Mouse (Mus musculus): ENCODE results near the gene Fbp1. TPM values are rescaled to one million over a fixed set of nuclear protein-coding genes. Genes with fewer than 3 reads are reported as not detected.

Gene Fbp1
- polyA plus RNA-seq, 1 experiment from 2014 or later: not detected

DNA sequence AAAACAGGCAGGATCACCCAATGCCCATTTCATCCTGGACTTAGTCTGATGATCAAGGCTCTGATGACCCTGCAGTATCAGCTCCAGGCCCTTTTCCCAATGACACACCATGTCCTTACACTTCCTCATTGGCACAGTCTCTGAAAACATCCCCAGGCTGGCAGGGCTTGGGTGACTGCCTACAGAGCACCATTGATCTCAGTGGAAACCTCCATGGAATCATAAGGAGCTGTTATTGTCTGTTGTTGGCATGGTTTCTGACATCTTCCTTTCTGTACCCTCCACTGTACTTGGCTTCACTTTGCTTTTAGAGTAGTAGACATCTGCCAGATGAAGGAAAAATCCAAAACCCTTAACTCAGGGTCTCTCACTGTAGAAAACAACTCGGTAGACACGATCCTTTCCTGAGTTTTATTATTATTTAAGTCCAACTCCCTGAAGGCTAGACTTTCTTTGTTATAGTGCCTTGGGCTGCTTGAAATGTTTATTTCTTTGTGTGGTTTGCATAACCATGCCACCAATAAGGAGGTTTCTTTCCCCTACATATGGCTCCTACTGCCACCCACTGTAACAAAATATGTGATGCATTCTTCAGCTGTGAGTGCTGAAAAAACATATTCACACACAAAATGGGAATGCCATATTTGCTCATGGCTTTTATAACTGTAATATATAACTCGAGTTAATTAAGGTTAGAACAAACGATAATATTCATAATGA is 10.0 kb upstream of the Fbp1 start:
- H3K4me3 ChIP-seq (ENCODE audit: low read depth, low read length): no peak overlapping the region
- WGBS: 90% methylated on average over 4 of the region's 4 CpGs
- H3K4me1 ChIP-seq (replicated peaks; ENCODE audit: control insufficient read depth, insufficient read depth, low read length): no peaks in the 10 kb centered on the region
- H3K27ac ChIP-seq (ENCODE audit: low read depth, low read length): no peak overlapping the region
- no peaks in the 10 kb centered on the region for H3K36me3 ChIP-seq (ENCODE audit: control insufficient read depth, insufficient read depth, low read length)
- no peak overlapping the region for H3K4me2 ChIP-seq (replicated peaks; ENCODE audit: low read depth, low read length)
- ATAC-seq (ENCODE audit: low FRiP score) (no peak), DNase-seq (ENCODE audit: low spot score) (no peak)
- H3K9ac ChIP-seq (ENCODE audit: low read depth, low read length): no peak overlapping the region
- no peaks in the 10 kb centered on the region for H3K27me3 ChIP-seq (ENCODE audit: control insufficient read depth, insufficient read depth, low read length)
- H3K9me3 ChIP-seq (ENCODE audit: control insufficient read depth, low read length): no peaks in the 10 kb centered on the region

DNA sequence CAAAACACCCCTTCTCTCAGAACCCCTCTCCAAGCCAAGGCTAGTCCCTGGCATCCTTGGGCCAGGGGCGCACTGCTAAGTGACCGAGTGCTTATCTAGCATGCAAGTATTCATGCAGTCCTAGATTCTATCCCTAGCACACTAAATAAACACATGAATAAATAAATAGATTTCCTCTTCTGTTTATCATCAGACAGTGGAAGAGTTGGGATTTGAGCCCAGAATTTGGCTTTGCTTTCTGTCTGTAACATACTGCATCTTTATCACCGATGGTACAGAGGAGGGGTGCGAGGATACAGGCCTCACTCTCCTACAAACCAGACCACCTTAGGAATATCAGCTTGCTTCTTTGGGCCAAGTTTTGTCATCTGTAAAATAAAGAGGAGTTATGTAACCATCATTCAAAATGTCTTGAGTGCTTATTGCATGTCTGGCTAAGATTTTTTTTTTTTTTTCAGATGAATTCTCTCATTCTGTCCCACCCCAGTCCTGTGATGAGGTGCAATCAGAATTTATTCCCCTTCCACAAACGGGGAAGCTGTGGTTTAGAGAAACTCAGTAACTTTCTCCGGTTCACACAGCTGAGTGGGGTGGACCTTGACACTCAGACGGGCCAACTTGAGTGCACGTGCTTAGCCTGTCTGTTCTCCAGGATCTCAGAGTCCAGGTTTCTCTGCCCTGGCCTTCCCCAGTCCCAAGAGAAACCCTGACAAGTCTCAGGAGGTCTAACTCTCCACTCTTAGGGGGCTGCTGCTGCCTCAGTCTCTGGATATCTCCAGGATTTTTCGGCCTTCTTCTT is 5.2 kb upstream of the Fbp1 start:
- 83% methylated on average over 9 of the region's 9 CpGs for WGBS
- Histone ChIP-seq H3K4me2 (replicated peaks; ENCODE audit: low read depth, low read length) (no peak overlapping the region), H3K4me1 (replicated peaks; ENCODE audit: control insufficient read depth, insufficient read depth, low read length) (no peaks in the 10 kb centered on the region), H3K27ac (ENCODE audit: low read depth, low read length) (no peak overlapping the region), H3K36me3 (ENCODE audit: control insufficient read depth, insufficient read depth, low read length) (no peaks in the 10 kb centered on the region), H3K27me3 (ENCODE audit: control insufficient read depth, insufficient read depth, low read length) (no peaks in the 10 kb centered on the region; the same call in 1 of the 2 replicates), H3K4me3 (ENCODE audit: low read depth, low read length) (no peak overlapping the region), H3K9me3 (ENCODE audit: control insufficient read depth, low read length) (no peaks in the 10 kb centered on the region), H3K9ac (ENCODE audit: low read depth, low read length) (no peak overlapping the region)
- no peak for DNase-seq (ENCODE audit: low spot score)
- no peak for ATAC-seq (ENCODE audit: low FRiP score)

DNA sequence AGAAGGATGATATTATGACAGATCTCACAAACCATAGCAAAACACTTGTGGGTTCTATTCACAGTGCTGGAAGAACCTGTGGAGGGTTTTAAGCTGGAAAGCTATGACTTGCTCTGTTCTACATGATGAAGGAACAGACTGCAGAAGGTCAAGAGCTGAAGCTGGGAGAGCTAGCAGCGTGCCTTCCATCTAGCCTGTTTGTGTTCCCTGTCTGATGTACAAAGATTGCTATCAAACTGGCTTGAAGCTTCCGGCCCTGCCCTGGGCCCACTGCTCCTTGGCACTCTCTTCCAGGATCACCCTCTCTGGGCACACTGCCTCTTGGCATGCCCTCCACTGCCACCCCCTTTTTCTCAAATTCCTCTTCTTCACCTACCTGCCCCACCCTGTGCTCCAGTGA is 1.2 kb upstream of the Fbp1 start:
- Histone ChIP-seq H3K27me3 (ENCODE audit: control insufficient read depth, insufficient read depth, low read length) (peaks cover 12% of the 10 kb centered on the region), H3K4me1 (replicated peaks; ENCODE audit: control insufficient read depth, insufficient read depth, low read length) (no peaks in the 10 kb centered on the region), H3K4me2 (replicated peaks; ENCODE audit: low read depth, low read length) (no peak overlapping the region), H3K9ac (ENCODE audit: low read depth, low read length) (no peak overlapping the region), H3K4me3 (ENCODE audit: low read depth, low read length) (no peak overlapping the region), H3K27ac (ENCODE audit: low read depth, low read length) (no peak overlapping the region), H3K9me3 (ENCODE audit: control insufficient read depth, low read length) (no peaks in the 10 kb centered on the region), H3K36me3 (ENCODE audit: control insufficient read depth, insufficient read depth, low read length) (no peaks in the 10 kb centered on the region)
- WGBS: 81% methylated on average over 2 of the region's 2 CpGs
- DNase-seq (ENCODE audit: low spot score): no peak
- ATAC-seq (ENCODE audit: low FRiP score): no peak

DNA sequence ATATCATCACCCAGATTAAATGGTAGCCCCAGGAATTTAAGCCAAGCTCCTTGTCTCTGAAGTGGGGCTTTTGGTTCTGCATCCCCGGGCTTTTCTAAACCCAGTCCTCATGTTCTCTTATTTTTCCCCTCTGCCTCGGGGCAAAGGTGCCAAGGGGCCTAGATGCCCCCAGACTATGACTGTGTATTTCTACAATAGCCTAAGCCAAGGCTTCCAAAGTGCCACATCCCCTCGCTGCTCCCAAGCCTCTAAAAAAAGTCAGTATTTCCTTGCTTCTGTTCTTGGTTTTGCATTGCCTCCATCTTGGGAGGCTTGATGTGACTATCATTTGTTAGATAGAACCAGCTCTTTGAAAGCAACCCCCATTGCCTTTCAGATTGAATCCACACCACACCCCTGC is 3.5 kb downstream of the Fbp1 start:
- no peak overlapping the region for H3K9ac ChIP-seq (ENCODE audit: low read depth, low read length)
- H3K4me1 ChIP-seq (replicated peaks; ENCODE audit: control insufficient read depth, insufficient read depth, low read length): 0 out of 2 replicates have a peak, but pooled peaks cover 2% of the 10 kb centered on the region
- H3K9me3 ChIP-seq (ENCODE audit: control insufficient read depth, low read length): no peaks in the 10 kb centered on the region
- WGBS: 88% methylated on average over 3 of the region's 3 CpGs
- no peak overlapping the region for H3K27ac ChIP-seq (ENCODE audit: low read depth, low read length)
- no peak overlapping the region for H3K4me2 ChIP-seq (replicated peaks; ENCODE audit: low read depth, low read length)
- H3K4me3 ChIP-seq (ENCODE audit: low read depth, low read length): no peak overlapping the region
- no peaks in the 10 kb centered on the region for H3K36me3 ChIP-seq (ENCODE audit: control insufficient read depth, insufficient read depth, low read length)
- peaks cover 12% of the 10 kb centered on the region for H3K27me3 ChIP-seq (ENCODE audit: control insufficient read depth, insufficient read depth, low read length)
- ATAC-seq (ENCODE audit: low FRiP score) (no peak), DNase-seq (ENCODE audit: low spot score) (no peak)

DNA sequence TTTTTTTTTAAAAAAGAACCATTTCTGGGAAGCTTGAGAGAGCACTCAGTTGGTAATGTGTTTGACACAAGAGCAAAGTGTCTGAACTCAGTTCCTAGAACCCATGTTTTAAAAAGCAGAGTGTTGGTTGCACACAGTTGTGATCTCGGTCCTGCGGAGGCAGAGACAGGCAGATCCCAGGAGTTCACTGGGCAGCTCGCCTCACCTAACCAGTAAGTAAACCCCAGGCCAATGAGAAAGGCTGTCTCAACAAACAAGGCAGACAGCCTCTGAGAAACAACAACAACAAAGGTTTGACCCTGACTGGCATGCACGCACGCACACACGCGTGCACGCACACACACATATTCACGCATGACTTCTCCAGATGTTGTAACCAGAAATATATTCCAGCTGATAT is 4.2 kb downstream of the Fbp1 start:
- no peaks in the 10 kb centered on the region for H3K9me3 ChIP-seq (ENCODE audit: control insufficient read depth, low read length)
- H3K9ac ChIP-seq (ENCODE audit: low read depth, low read length): no peak overlapping the region
- peaks cover 12% of the 10 kb centered on the region for H3K27me3 ChIP-seq (ENCODE audit: control insufficient read depth, insufficient read depth, low read length)
- H3K27ac ChIP-seq (ENCODE audit: low read depth, low read length): no peak overlapping the region
- ATAC-seq (ENCODE audit: low FRiP score): no peak
- no peak overlapping the region for H3K4me2 ChIP-seq (replicated peaks; ENCODE audit: low read depth, low read length)
- 93% methylated on average over 9 of the region's 9 CpGs for WGBS
- H3K36me3 ChIP-seq (ENCODE audit: control insufficient read depth, insufficient read depth, low read length): no peaks in the 10 kb centered on the region
- H3K4me3 ChIP-seq (ENCODE audit: low read depth, low read length): no peak overlapping the region
- DNase-seq (ENCODE audit: low spot score): no peak
- H3K4me1 ChIP-seq (replicated peaks; ENCODE audit: control insufficient read depth, insufficient read depth, low read length): 0 out of 2 replicates have a peak, but pooled peaks cover 2% of the 10 kb centered on the region

DNA sequence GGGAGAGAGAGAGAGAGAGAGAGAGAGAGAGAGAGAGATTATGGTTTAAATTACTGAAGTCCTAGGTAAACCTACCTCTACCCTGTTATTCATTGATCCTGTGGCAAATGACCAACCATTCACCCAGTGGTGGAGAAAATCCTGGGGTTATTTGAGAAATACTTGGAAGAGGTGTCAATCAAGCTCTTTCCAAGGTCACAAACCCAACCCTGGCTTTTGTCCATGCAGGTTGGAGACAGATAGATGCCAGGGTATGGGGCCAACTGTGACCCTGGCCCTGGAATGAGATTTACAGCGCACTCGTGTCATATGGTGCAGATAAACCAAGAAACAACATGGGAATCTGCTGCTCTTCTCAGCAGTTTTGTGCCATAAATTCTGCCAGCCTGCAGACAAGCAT is 4.6 kb downstream of the Fbp1 start:
- no peak for ATAC-seq (ENCODE audit: low FRiP score)
- Histone ChIP-seq H3K4me2 (replicated peaks; ENCODE audit: low read depth, low read length) (no peak overlapping the region), H3K9ac (ENCODE audit: low read depth, low read length) (no peak overlapping the region), H3K9me3 (ENCODE audit: control insufficient read depth, low read length) (no peaks in the 10 kb centered on the region), H3K4me1 (replicated peaks; ENCODE audit: control insufficient read depth, insufficient read depth, low read length) (0 out of 2 replicates have a peak, but pooled peaks cover 2% of the 10 kb centered on the region), H3K27ac (ENCODE audit: low read depth, low read length) (no peak overlapping the region), H3K4me3 (ENCODE audit: low read depth, low read length) (no peak overlapping the region), H3K27me3 (ENCODE audit: control insufficient read depth, insufficient read depth, low read length) (peaks cover 12% of the 10 kb centered on the region), H3K36me3 (ENCODE audit: control insufficient read depth, insufficient read depth, low read length) (no peaks in the 10 kb centered on the region)
- 90% methylated on average over 2 of the region's 2 CpGs for WGBS
- no peak for DNase-seq (ENCODE audit: low spot score)

DNA sequence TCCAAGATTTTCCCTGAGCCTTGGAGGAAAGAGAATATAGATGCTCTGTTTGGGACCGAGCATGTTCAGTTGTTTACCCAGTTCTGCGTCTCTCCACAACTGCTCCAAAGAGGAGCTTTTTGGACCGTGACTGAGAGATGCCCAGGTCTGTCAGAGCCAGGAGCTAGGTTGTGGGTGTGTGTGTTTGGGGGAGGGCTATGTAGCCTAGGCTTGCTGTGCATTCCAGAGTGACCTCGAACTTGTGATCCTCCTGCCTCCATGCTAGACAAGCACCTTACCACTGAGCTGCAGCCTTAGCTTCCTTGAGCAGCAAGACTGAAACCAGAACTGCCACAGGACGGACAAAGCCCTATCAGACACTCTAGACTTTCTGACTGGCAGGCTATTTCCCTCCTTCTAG is 5.2 kb downstream of the Fbp1 start:
- H3K9ac ChIP-seq (ENCODE audit: low read depth, low read length): no peak overlapping the region
- H3K4me1 ChIP-seq (replicated peaks; ENCODE audit: control insufficient read depth, insufficient read depth, low read length): 0 out of 2 replicates have a peak, but pooled peaks cover 2% of the 10 kb centered on the region
- no peak overlapping the region for H3K4me2 ChIP-seq (replicated peaks; ENCODE audit: low read depth, low read length)
- peaks cover 9% of the 10 kb centered on the region for H3K27me3 ChIP-seq (ENCODE audit: control insufficient read depth, insufficient read depth, low read length)
- H3K27ac ChIP-seq (ENCODE audit: low read depth, low read length): no peak overlapping the region
- H3K4me3 ChIP-seq (ENCODE audit: low read depth, low read length): no peak overlapping the region
- no peaks in the 10 kb centered on the region for H3K36me3 ChIP-seq (ENCODE audit: control insufficient read depth, insufficient read depth, low read length)
- ATAC-seq (ENCODE audit: low FRiP score) (no peak), DNase-seq (ENCODE audit: low spot score) (no peak)
- H3K9me3 ChIP-seq (ENCODE audit: control insufficient read depth, low read length): no peaks in the 10 kb centered on the region
- 83% methylated on average over 5 of the region's 5 CpGs for WGBS

DNA sequence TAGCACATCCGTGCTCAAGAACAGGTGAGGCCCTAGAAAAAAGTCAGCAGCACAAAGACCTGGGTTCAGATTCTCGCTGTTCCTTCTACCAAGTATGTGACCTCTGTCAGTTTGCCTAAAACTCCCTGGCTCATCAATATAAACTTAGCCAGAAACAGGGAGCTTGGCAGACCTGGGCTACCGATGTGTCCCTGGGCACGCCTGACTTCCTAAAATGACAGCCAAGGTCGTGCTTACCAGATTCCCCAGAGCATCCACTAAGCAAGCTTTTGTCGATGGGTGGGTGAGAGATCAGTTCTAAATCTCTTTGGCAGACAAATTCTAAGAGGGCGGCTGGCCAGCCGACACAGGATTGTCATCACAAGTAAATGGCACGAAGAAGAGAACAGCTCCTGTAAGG is 6.7 kb downstream of the Fbp1 start:
- no peak overlapping the region for H3K27ac ChIP-seq (ENCODE audit: low read depth, low read length)
- H3K4me2 ChIP-seq (replicated peaks; ENCODE audit: low read depth, low read length): no peak overlapping the region
- H3K36me3 ChIP-seq (ENCODE audit: control insufficient read depth, insufficient read depth, low read length): no peaks in the 10 kb centered on the region
- ATAC-seq (ENCODE audit: low FRiP score) (no peak), DNase-seq (ENCODE audit: low spot score) (no peak)
- WGBS: 84% methylated on average over 9 of the region's 9 CpGs
- H3K9me3 ChIP-seq (ENCODE audit: control insufficient read depth, low read length): no peaks in the 10 kb centered on the region
- no peaks in the 10 kb centered on the region for H3K27me3 ChIP-seq (ENCODE audit: control insufficient read depth, insufficient read depth, low read length)
- no peak overlapping the region for H3K9ac ChIP-seq (ENCODE audit: low read depth, low read length)
- H3K4me3 ChIP-seq (ENCODE audit: low read depth, low read length): no peak overlapping the region
- 0 out of 2 replicates have a peak, but pooled peaks cover 2% of the 10 kb centered on the region for H3K4me1 ChIP-seq (replicated peaks; ENCODE audit: control insufficient read depth, insufficient read depth, low read length)
